Mouse (Mus musculus): Measurements from ENCODE around the gene Ttll6.
"Not testable (repeated sequence)": the region's sequence is repeated elsewhere in the genome, so short reads cannot be mapped to it uniquely, and the experiment has no call there.

Ttll6 gene

DNA sequence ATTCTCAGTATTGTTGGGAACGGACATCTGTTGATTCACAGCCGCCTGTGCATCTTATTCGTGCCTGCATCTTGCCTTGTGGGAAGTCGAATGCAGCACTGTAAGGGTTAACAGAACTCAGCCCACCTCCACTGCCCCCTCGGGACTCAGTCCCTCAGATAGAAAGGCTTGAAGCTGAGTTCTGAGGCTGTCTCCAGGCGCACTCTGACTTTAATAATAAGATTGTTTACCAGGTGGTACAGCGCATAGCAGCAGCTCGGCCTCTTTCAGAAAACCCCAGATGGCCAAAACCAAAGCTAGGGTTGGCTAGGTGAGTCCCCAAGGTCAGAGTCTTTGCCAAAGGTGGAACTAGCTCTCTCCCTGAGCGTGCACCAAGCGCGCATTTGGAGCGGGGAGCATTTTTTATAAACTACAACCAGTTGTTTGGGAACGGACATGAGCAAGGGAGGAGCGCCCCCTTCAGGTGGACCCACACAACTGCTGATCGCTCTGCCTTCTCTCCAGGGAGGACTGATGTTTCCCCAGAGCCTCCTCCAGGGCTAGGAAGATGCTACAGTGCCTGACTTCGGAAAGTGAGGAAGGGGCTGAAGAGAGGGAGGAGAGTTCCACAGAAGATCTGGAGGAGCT lies at the start of gene Ttll6:
Gene Ttll6 (plus strand): TSS at position 548 of the 627 bp plus-strand sequence.
- peak; percentile 7 to 29 for DNase-seq (ENCODE audit: low spot score in 2 of 2)

DNA sequence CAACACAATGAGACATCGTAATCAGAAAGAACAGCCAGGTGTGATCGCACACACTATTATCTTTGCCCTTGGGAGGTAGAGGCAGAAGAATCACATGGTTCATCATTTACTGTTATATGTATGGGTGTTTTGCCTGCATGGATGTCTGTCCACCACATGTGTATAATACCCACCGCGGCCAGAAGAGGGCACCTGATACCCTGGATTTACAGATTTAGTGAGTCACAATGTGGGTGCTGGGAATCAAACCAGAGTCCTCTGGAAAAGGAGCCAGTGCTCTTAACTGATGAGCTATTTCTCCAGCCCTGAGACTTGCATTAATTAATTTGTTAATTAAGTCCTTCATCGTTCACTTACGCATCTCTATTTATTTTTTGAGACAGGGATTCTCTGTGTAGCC lies 45.6 kb upstream of the Ttll6 start:
- DNase-seq (ENCODE audit: low spot score in 2 of 2) = no peak

DNA sequence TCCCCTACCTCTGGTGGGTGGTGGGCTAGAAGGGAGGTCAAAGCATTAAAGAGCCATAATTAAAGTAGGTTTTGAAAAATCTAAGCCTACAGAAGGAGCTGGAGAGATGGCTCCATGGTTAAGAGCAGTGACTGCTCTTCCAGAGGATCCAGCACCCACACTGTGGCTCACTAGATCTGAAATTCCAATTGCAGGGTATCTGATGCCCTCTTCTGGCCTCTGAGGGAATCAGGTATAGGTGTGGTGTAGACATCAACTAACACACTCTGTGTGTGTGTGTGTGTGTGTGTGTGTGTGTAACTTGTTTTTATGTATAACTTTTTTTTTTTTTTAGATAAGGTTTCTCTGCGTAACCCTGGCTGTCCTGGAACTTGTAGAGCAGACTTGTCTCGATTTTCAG lies 42.5 kb upstream of the Ttll6 start:
- no peak for DNase-seq (ENCODE audit: low spot score in 2 of 2)

DNA sequence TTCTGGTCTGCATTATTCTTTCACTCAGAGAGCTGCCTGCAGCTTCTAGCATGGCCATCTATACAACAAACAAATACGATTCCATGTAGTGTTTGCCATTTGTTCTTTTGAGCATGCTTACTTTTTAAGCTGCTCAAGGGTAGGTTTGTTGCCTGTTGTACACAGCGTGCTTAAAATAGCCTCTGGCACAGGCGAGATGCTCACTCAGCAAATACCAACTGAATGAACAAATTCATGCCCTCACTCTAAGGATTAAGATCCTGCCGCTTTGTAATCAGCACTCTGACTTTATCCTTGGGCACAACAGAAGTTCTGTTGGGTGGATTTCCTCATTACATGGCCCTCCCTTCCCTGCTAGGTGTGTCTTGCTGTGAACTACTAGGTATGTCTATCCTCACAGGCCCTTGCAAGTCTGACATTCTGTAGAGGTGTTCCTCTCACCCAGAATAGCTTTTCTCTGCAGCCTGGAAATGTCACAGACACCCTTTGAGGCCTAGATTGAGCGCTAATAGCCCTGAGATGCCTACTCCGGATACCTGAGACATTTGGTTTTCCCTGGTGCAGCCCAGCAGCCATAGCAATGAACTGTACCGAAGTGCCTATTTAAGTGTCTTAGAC lies 40.8 kb upstream of the Ttll6 start:
- DNase-seq (ENCODE audit: low spot score in 2 of 2) = no peak

DNA sequence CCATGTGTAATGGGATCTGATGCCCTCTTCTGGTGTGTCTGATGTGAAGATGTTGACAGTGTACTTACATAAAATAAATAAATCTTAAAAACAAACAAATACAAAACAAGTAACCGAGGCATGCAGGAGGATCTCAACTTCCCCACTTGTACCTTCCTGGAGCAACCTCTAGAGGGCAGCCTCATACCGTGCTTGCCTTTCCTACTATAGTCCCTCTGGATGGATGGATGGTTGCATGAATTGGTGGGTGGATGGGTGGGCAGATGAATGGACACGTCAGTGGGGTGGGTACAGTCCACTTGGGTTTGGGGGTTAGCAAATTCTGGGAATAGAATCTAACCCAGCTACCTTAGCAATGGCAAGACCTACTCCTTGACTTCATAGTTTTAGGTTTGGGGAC lies 40.2 kb upstream of the Ttll6 start:
- peak in 1 of 2 experiments; percentile 16 for DNase-seq (ENCODE audit: low spot score in 2 of 2)

DNA sequence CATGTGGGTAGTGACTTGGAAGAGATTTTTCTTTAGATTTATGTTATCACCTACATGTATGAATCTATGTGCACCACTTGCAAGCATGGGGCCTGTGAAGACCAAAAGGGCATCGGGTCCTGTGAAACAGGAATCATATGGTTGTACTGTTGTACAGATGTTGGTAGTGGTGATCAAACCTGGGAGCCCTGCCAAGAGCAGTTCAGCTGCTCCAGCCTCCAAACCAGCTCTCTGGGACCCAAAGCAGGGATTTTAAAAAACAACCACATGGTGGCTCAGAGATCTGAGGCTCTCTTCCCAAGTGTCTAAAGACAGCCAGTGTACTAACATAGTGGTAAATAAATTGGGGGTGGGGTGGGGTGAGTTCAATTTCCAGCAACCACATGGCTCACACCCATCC lies 25.2 kb upstream of the Ttll6 start:
- no peak for DNase-seq (ENCODE audit: low spot score in 2 of 2)

DNA sequence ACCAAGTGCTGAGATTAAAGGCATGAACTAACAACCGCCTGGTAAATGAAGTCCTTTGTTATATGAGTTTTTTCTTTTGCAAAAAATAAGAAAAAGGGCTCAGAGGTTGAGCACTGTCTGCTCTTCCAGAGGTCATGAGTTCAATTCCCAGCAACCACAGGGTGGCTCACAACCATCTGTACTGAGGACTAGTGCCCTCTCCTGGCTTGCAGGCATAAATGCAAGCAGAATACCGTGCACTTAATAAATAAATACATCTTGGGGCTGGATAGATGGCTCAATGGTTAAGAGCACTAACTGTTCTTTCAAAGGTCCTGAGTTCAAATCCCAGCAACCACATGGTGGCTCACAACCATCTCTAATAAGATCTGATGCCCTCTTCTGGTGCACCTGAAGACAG lies 22.6 kb upstream of the Ttll6 start:
- not testable (repeated sequence) for DNase-seq (ENCODE audit: low spot score in 2 of 2)

DNA sequence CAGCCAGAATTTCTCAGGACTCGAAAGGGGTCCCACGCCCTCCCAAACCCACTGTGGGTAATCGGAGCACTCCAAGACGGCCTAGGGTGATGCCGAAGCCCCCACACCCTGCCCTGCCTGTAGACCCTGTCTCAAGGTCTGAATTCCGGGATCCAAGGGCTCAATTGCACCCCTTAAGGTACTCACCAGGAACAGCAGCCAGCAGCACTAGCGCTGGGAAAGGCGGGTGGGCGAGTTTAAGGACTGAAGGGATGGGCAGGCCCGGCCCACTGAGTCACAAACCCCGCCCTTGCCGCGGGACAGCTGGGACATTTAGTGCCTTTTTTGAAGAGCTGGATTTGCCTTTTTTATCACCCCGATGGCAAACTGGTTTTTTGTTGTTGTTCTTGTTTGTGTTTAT lies 21.8 kb upstream of the Ttll6 start, which contains the start of gene Calcoco2:
Gene Calcoco2 (minus strand): TSS at position 214 of the 400 bp plus-strand sequence.
- no peak for DNase-seq (ENCODE audit: low spot score in 2 of 2)

DNA sequence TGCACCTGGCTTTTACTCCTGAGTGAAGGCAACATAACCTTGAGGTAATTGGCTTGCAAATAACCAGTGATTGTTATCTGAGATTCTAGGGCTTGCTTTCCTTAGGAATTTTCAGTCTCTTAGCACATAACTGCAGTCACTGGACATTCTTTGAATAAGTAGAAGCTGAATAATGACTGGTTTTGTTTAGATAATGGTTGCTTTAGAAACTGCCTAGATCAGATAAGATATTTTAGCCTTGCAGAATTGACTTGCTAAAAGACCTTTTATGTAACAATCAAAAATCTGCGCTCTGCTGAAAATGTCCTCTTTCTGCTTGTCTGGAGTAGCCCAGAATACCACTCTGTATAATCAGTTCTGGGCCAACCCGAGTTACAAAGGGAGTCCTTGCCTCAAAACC lies 19.5 kb upstream of the Ttll6 start:
- DNase-seq (ENCODE audit: low spot score in 2 of 2) = no peak

DNA sequence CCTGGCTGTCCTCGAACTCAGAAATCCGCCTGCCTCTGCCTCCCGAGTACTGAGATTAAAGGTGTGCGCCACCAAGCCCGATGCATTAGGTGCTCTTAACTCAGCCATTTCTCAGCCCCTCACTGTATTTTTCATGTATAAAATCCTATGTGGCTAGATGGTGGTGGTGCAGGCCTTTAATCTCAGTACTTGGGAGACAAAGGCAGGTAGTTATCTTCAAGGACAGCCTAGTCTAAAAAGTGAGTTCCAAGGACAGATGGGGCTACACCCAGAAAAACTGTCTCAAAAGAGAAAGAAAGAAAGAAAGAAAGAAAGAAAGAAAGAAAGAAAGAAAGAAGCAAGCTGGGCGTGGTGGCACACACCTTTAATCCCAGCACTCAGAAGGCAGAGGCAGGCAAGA lies 18.2 kb upstream of the Ttll6 start:
- no peak for DNase-seq (ENCODE audit: low spot score in 2 of 2)

DNA sequence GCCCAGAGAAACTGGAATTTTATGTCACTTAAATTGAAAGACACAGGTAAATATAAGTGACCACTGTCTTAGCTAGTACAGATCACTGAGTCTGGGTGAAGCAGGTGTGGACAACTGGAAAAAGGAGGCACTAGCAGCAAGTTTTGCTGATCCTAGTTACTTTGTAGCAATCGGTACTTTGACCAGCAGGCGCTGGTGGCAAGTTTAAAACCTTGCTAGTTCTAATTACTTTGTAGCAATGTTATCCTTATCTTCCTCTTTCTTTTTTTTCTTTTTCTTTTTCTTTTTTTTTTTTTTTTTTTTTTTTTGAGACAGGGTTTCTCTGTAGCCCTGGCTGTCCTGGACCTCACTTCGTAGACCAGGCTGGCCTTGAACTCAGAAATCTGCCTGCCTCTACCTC lies 17.5 kb upstream of the Ttll6 start:
- no peak for DNase-seq (ENCODE audit: low spot score in 2 of 2)

DNA sequence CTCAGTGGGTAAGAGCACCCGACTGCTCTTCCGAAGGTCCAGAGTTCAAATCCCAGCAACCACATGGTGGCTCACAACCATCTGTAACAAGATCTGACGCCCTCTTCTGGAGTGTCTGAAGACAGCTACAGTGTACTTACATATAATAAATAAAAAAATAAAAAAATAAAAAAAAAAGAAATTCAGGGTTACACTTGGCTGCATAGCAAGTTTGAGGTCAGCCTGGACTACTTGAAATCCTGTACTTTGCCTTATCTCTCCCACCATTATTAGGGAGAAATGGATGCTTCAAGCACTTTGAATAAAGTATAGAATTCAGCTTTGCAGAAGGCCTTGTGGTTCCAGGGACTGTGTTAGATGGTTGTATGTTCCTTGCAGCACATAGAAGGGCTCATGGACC lies 16.7 kb upstream of the Ttll6 start:
- DNase-seq (ENCODE audit: low spot score in 2 of 2) = not testable (repeated sequence)

DNA sequence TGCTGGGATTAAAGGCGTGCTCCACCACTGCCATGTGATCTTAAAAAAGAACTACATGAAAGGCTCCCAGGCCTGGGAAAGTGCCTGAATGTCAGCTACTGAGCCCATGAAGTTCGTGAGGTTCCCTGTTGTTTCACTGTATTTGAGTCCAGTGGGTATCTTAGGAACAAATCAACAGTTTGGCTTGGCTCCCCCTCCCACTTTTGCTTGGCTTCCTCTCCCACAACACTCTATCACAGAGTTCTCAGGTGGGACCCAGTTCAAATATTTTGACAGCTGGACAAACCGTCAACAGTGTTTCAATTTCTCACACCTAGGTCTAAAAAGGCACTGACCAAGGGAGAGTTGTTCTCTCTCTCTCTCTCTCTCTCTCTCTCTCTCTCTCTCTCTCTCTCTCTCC lies 14.2 kb upstream of the Ttll6 start:
- no peak for DNase-seq (ENCODE audit: low spot score in 2 of 2)

DNA sequence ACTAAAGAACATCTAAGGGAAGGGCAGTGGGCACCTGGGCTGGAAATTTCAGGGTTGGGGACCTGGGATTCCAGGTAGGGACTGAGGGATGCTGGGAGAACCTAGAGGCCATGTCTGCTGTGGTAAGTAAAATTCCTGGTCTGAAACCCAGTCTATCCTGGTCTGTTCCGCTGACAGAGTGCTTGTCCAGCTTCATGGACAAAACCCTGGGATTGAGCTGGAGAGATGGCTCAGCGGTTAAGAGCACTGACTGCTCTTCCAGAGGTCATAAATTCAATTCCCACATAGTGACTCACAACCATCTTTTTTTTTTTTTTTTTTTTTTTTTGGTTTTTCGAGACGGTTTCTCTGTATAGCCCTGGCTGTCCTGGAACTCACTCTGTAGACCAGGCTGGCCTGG lies 10.8 kb upstream of the Ttll6 start:
- DNase-seq (ENCODE audit: low spot score in 2 of 2) = not testable (repeated sequence)

DNA sequence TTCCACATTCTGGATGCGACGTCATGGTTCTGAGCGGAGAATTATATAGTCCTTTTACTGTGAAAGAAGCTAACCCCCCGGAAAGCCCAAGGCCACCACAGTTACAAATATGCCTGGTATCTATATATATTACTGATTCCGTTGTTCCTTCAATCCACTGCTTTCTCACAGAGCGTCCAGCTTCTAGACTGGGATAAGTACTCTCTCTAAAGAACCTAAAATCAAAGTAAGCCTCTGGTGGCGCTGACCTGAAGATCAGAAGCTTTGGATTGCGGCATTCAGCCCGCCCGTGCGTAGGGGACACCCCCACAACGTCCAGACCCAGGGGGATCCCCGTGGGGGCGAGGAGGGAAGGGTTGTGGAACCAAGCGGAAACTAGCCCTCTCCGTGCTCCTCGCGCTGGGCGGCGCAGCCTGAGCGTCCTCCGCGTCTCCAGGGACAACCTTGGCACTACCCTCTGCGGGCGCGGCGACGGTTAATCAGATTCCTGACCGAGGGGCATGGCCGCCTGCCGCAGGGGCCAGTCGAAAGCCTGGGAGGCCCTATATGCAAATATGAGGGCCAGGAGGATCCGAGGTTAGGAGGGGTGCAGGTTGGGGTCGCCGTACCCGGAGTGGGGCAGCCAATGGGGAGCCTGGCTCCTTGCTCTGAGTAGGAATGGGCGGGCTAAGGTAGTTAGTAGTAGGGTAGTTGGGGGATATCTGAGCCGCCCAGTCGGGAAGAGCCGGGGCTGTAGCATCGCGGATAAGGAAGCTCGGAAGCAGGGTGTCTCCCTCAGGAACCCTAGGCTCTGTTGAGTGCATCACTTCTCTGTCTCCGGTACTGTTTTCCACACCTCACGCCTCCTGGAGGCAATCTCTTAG lies 9.3 kb upstream of the Ttll6 start:
- no peak for DNase-seq (ENCODE audit: low spot score in 2 of 2)

DNA sequence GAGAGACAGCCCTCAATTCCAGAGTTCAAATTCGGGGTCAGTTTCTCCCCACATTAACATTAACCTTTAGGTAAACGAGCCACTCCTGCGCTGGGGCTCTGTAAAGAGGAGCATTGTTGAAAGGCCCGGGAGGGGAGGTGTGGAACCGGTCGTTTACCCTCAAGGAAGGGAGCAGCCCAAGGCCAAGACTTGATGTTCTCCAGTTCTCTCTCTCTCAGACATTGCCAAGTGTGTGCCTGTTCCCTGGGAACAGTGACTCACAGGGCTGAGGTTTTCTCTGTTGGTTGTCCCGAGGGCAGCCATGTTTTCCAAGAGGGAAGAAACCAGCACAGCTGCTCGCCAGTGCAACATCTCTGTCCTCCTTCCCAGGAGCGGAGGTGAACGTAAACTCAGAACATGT lies 3.0 kb upstream of the Ttll6 start:
- DNase-seq (ENCODE audit: low spot score in 2 of 2) = no peak

DNA sequence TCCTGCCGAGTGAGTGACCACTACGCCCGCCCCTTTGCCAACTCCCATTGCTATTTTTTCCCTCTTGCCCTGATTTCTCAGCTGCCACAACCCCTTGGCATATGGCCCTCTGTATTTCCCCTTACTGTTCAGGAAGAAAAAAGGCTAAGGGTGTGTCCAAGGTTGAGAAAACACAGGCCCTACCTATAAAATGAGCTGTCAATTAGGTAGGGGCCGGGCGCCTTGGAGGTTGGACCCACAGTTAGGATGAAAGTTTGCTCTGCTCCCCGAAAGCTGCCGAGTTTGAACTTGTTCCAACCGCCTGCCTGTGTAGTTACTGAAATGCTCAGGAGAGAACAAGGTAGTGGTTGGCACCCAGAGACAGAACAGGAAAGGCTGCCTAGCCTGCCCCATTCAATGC lies 2.3 kb downstream of the Ttll6 start:
- no peak for DNase-seq (ENCODE audit: low spot score in 2 of 2)

DNA sequence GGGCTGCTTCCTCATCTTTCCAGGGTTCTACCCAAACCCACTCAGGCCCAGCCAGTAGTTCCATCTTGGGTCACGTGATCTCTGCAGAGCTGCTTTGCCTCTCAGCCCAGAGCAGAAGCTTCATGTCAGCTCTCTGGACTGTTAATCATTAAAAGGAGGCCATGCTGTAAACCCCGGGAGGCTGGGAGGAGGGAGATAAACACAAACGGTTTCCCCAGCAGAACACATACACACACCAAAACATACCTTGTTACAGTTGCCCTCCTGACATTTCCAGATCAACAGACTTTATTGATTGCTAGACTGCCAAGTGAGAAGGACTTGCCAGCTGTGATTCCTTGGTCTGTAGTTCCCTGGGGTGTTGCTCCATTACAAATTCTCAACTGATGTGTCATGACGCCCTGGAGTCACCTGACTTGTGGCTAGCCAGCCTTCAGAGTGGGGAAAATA lies 7.2 kb downstream of the Ttll6 start:
- DNase-seq (ENCODE audit: low spot score in 2 of 2) = no peak

DNA sequence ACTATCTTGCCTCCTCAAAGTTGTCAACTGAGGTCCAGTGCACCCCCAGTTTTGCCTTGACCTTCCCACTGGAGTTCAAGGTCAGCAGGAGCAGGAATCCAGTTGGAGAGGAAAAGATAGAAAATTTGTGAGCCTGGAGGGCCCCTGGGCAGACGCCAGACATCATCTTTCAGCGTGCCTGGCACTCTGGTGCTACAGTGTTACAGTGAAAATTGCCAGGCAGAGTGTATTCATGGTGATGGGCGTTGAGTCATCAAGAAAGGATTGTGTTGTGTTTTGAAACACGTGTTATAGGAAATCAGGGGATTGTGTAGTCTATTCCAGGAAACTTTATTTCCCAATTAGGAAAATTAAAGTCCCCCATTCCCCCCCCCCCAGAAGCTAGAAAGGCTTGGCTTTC lies 10.2 kb downstream of the Ttll6 start:
- DNase-seq (ENCODE audit: low spot score in 2 of 2) = no peak

DNA sequence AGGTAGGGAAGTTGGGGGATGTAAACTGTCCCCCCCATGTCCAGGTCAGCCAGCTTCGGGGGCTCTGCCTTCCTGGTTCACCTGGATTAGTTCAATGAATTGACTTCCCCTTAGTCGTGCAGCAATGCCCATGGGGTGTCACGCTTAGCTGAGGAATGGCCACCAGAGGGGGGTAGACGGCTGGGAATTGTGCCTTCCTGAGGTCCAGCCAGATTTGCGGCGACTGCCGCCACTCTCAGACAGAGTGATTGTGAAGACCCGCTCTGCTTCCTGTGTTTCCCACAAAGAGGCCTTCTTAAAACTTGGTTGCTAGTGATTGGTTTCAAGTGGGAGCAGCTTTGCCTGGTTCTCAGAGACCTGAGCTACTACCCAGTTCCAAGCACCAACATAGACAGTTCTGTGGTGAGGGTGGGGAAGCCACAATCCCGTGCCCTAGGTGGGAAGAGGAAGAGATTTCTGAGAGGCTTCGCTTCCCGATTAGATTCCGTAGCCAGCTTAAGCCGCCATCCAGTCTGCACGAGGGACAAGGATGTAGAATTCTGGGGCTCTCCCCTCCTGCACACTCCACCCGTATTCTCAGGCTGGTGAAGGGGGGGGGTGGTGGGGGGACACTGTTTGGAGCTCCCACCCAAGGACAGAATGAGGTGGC lies 12.2 kb downstream of the Ttll6 start:
- peak; percentile 33 for DNase-seq (ENCODE audit: low spot score in 2 of 2)

DNA sequence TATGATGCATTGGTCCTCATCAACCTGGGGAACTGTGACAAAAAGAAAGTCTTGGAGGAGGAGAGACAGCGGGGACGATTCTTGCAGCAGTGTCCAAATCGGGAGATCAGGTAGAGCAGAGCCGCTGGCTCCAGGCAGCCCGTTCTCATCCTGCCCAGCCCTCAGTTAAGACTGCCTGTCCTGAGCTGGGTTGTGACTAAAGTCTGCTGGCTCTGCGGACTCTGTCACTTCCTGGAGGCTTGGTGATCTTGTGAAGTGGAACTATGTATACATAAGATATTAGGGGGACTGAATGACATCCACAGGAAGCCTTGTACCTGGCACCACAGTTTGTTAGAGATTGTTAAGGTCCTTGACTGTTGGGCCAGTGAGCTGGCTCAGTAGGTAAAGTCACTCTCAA lies 13.9 kb downstream of the Ttll6 start:
- no peak for DNase-seq (ENCODE audit: low spot score in 2 of 2)

DNA sequence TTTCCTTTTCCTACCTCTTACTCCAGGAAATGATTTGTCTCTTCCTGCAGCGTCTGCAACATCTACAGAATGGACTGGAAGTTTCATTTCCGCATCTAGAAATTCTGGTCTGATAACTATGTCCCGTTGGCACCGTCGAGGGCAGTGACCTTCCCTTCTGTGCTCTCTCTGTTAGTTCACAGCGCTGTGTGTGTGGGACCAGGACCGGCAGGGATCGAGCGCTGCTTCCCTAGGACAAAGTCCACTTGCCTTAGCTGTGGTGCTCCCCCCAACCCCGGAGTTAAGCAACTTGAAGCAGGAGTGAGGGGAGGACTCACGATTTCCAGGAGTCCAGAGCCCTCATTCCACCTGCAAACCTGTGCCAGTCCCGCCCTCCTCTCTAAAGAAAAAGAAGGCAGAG lies 31.2 kb downstream of the Ttll6 start:
- DNase-seq (ENCODE audit: low spot score in 2 of 2) = no peak
